Mouse (Mus musculus) layer of hippocampus, postnatal 25 days (tissue): ENCODE measurements around the gene Trp53bp1. TPM values are rescaled to one million over a fixed set of nuclear protein-coding genes. Genes with fewer than 3 reads are reported as not detected.
A peak's percentile ranks its signal among the peaks of the same experiment; 100 is the strongest.

Experiments used
- DNase-seq, 2 experiments: peaks; one replicate each; pipeline ENCODE4 v3.0.0; 2022; ENCODE audit warnings: mixed read lengths in 2 of 2, low spot score in 1 of 2; ENCODE audit errors: extremely low spot score in 1 of 2
- total RNA-seq, 2 experiments: library from RNA; stranded (reverse); gene quantifications; 2 replicates each; pipeline ENCODE4 v1.2.3; 2021

The Trp53bp1 gene
- total RNA-seq, 2 experiments from 2014 or later, result 130 to 154 TPM

- DNase-seq, result no peak
Measured at GRCm38 (mm10) chr2:121268446-121268845, 2.8 kb downstream of the Trp53bp1 start.

GRCm38 (mm10) chr2:121249758-121250157 lies 21.4 kb downstream of the Trp53bp1 start:
- no peak for DNase-seq

- DNase-seq, result peak in 1 of 2 experiments; percentile 17
Measured at GRCm38 (mm10) chr2:121244099-121244498, 27.1 kb downstream of the Trp53bp1 start.

GRCm38 (mm10) chr2:121239426-121239825 lies 31.8 kb downstream of the Trp53bp1 start:
- DNase-seq, result no peak

- DNase-seq, result no peak
Measured at GRCm38 (mm10) chr2:121235460-121236072, 35.6 kb downstream of the Trp53bp1 start.

GRCm38 (mm10) chr2:121228135-121228534 lies 43.1 kb downstream of the Trp53bp1 start:
- no peak for DNase-seq

- peak; percentile 23 to 30 for DNase-seq
Measured at GRCm38 (mm10) chr2:121223010-121223409, 48.2 kb downstream of the Trp53bp1 start.

GRCm38 (mm10) chr2:121219994-121220393 lies 51.2 kb downstream of the Trp53bp1 start:
- no peak for DNase-seq

- DNase-seq, result no peak
Measured at GRCm38 (mm10) chr2:121219177-121219576, 52.0 kb downstream of the Trp53bp1 start.

GRCm38 (mm10) chr2:121214491-121214890 lies 56.7 kb downstream of the Trp53bp1 start:
- no peak for DNase-seq

- DNase-seq, result no peak
Measured at GRCm38 (mm10) chr2:121206541-121206940, 64.7 kb downstream of the Trp53bp1 start.

GRCm38 (mm10) chr2:121204276-121204675 lies 66.9 kb downstream of the Trp53bp1 start:
- DNase-seq, result no peak

GRCm38 (mm10) chr2:121195466-121195865 lies 75.7 kb downstream of the Trp53bp1 start:
- no peak for DNase-seq

- DNase-seq, result no peak
Measured at GRCm38 (mm10) chr2:121188530-121188929, 82.7 kb downstream of the Trp53bp1 start.

GRCm38 (mm10) chr2:121184142-121184541 lies 87.1 kb downstream of the Trp53bp1 start:
- no peak for DNase-seq

GRCm38 (mm10) chr2:121183431-121183830 lies 87.8 kb downstream of the Trp53bp1 start:
- no peak for DNase-seq

GRCm38 (mm10) chr2:121178828-121179479 lies 92.3 kb downstream of the Trp53bp1 start:
- DNase-seq, result no peak

- DNase-seq, result peak; percentile 77 to 79
Measured at GRCm38 (mm10) chr2:121170980-121171742, 100.0 kb downstream of the Trp53bp1 start, which contains the start of gene Zscan29. Gene Zscan29, minus strand, starts transcription at chr2:121171125.

GRCm38 (mm10) chr2:121170481-121170971 lies 100.7 kb downstream of the Trp53bp1 start, which contains the start of gene Tubgcp4:
Gene Tubgcp4, plus strand, starts transcription at chr2:121170654.
- DNase-seq, result no peak

- no peak for DNase-seq
Measured at GRCm38 (mm10) chr2:121169902-121170301, 101.3 kb downstream of the Trp53bp1 start.

- DNase-seq, result no peak
Measured at GRCm38 (mm10) chr2:121169173-121169572, 102.0 kb downstream of the Trp53bp1 start.
